Mouse (Mus musculus): ENCODE results near the gene Gm20425. TPM values are rescaled to one million over a fixed set of nuclear protein-coding genes. Genes with fewer than 3 reads are reported as not detected.

Gene Gm20425
- polyA plus RNA-seq (2014; fragmentation: Illumina TruSeq; extraction: RNeasy Lipid Tissue Mini Kit (QIAGEN cat#74804); ENCODE audit: low read depth, low replicate concordance), result 4.4 TPM

GRCm38 (mm10) chr9:103230151-103230951, at the start of gene Gm20425, which contains the start of gene Trf:
Gene Gm20425, minus strand, starts transcription at chr9:103230307.
Gene Trf, minus strand, starts transcription at chr9:103230444.

GRCm38 (mm10) chr9:103201561-103202260, 28.4 kb downstream of the Gm20425 start, which contains the start of gene Srprb:
Gene Srprb, minus strand, starts transcription at chr9:103202137.

Other genes starting within 250 kb of the Gm20425 start
- gene Slco2a1, start 241.6 kb downstream of the Gm20425 start, polyA plus RNA-seq (2014; fragmentation: Illumina TruSeq; extraction: RNeasy Lipid Tissue Mini Kit (QIAGEN cat#74804); ENCODE audit: low read depth, low replicate concordance), result 0.29 TPM
- 0.76 TPM for gene Rab6b, start 118.5 kb downstream of the Gm20425 start, polyA plus RNA-seq (2014; fragmentation: Illumina TruSeq; extraction: RNeasy Lipid Tissue Mini Kit (QIAGEN cat#74804); ENCODE audit: low read depth, low replicate concordance)
- 9.0 TPM for gene Srprb, start 28.2 kb downstream of the Gm20425 start, polyA plus RNA-seq (2014; fragmentation: Illumina TruSeq; extraction: RNeasy Lipid Tissue Mini Kit (QIAGEN cat#74804); ENCODE audit: low read depth, low replicate concordance)
- 28.4 TPM for gene Trf, start 137 bp upstream of the Gm20425 start, polyA plus RNA-seq (2014; fragmentation: Illumina TruSeq; extraction: RNeasy Lipid Tissue Mini Kit (QIAGEN cat#74804); ENCODE audit: low read depth, low replicate concordance)
- 23.1 TPM for gene 1300017J02Rik, start 74.8 kb upstream of the Gm20425 start, polyA plus RNA-seq (2014; fragmentation: Illumina TruSeq; extraction: RNeasy Lipid Tissue Mini Kit (QIAGEN cat#74804); ENCODE audit: low read depth, low replicate concordance)
- gene Topbp1, start 74.9 kb upstream of the Gm20425 start, polyA plus RNA-seq (2014; fragmentation: Illumina TruSeq; extraction: RNeasy Lipid Tissue Mini Kit (QIAGEN cat#74804); ENCODE audit: low read depth, low replicate concordance), result 82.5 TPM
- gene Cdv3, start 135.5 kb upstream of the Gm20425 start, polyA plus RNA-seq (2014; fragmentation: Illumina TruSeq; extraction: RNeasy Lipid Tissue Mini Kit (QIAGEN cat#74804); ENCODE audit: low read depth, low replicate concordance), result 498 TPM